Mouse (Mus musculus) kidney, postnatal 0 days (tissue): ENCODE data around the gene Morf4l1. TPM values are rescaled to one million over a fixed set of nuclear protein-coding genes. Genes with fewer than 3 reads are reported as not detected.

Source experiments
- ATAC-seq: fragments of 200-750 bp; cut with Nextera tagmentation; replicated peaks from 2 replicates; pipeline ENCODE4 v1.8.0; 2017; ENCODE audit warnings: low read depth, moderate number of reproducible peaks, moderate TSS enrichment, moderate library complexity; ENCODE audit not compliant: low FRiP score
- DNase-seq: peaks from one replicate; pipeline ENCODE4 v3.0.0-alpha.2; 2016; ENCODE audit warnings: low spot score
- H3K27ac ChIP-seq: fragments of 300-500 bp; sonication (generic); 2 replicates; pipeline ENCODE4 v1.5.1; 2014; ENCODE audit warnings: mild to moderate bottlenecking
- H3K27me3 ChIP-seq: fragments of 300-500 bp; sonication (generic); 2 replicates; pipeline ENCODE4 v1.6.1; 2014; ENCODE audit warnings: low read length, mixed read lengths; ENCODE audit not compliant: insufficient read depth
- H3K36me3 ChIP-seq: fragments of 300-500 bp; sonication (generic); 2 replicates; pipeline ENCODE4 v1.6.1; 2014; ENCODE audit warnings: low read length, mixed read lengths; ENCODE audit not compliant: insufficient read depth
- H3K4me1 ChIP-seq: fragments of 300-500 bp; sonication (generic); replicated peaks from 2 replicates; pipeline ENCODE4 v1.6.1; 2014; ENCODE audit warnings: antibody characterized with exemption, low read length, mixed read lengths; ENCODE audit not compliant: insufficient read depth
- H3K4me2 ChIP-seq: fragments of 300-500 bp; sonication (generic); 2 replicates; pipeline ENCODE4 v1.6.1; 2014; ENCODE audit warnings: mild to moderate bottlenecking, low read length, moderate library complexity, mixed read lengths
- H3K4me3 ChIP-seq: fragments of 300-500 bp; sonication (generic); replicated peaks from 2 replicates; pipeline ENCODE4 v1.5.1; 2014; ENCODE audit warnings: low read depth, low read length
- H3K9ac ChIP-seq: fragments of 300-500 bp; sonication (generic); 2 replicates; pipeline ENCODE4 v1.6.1; 2014; ENCODE audit warnings: low read depth, low read length
- H3K9me3 ChIP-seq: fragments of 300-500 bp; sonication (generic); replicated peaks from 2 replicates; pipeline ENCODE4 v1.6.1; 2016; ENCODE audit warnings: low read length, inconsistent platforms, mixed read lengths
- CTCF ChIP-seq: IDR thresholded peaks from 2 replicates; pipeline ENCODE4 v1.5.1; 2016; ENCODE audit warnings: antibody characterized with exemption, low read depth, mild to moderate bottlenecking, moderate library complexity
- WGBS: fragments of 180-500 bp; shearing (Covaris S2); extraction: QIAGEN DNeasy Blood & Tissue Kit; methylation state at CpG from one replicate; pipeline ENCODE4 v1.1.7; 2014; 5-methylcytosine and 5-hydroxymethylcytosine counted together
- polyA plus RNA-seq: library from polyadenylated mRNA; unstranded; fragments of >200 nt; fragmentation: Nextera tagmentation; extraction: Ambion mirVana; gene quantifications from 2 replicates; pipeline ENCODE4 v1.2.1, GENCODE M21; 2015

Morf4l1 gene
- polyA plus RNA-seq, 1 experiment from 2014 or later, result 412 TPM

GRCm38 (mm10) chr9:90105462-90105861 is 9.1 kb downstream of the Morf4l1 start:
- H3K4me2 ChIP-seq, result no peak overlapping the region
- ATAC-seq, result no peak
- H3K4me1 ChIP-seq, result 0 out of 2 replicates have a peak, but pooled peaks cover 5% of the 10 kb centered on the region
- no peak overlapping the region for H3K4me3 ChIP-seq
- 90% methylated on average over 1 of the region's 1 CpGs for WGBS
- H3K9me3 ChIP-seq, result no peaks in the 10 kb centered on the region
- H3K36me3 ChIP-seq, result peaks cover 24% of the 10 kb centered on the region; the same call in 1 of the 2 replicates
- H3K27me3 ChIP-seq, result no peaks in the 10 kb centered on the region
- H3K9ac ChIP-seq, result no peak overlapping the region
- TF ChIP-seq CTCF, result no peak
- DNase-seq, result no peak
- H3K27ac ChIP-seq, result no peak overlapping the region

GRCm38 (mm10) chr9:90100760-90101159 is 13.8 kb downstream of the Morf4l1 start:
- H3K27me3 ChIP-seq, result no peaks in the 10 kb centered on the region
- H3K36me3 ChIP-seq, result peaks cover 39% of the 10 kb centered on the region
- no peak overlapping the region for H3K9ac ChIP-seq
- ATAC-seq, result peak; percentile 57; the same call in 1 of the 2 replicates
- no peak overlapping the region for H3K27ac ChIP-seq
- peak; percentile 53 for DNase-seq
- peak; percentile 64 for TF ChIP-seq CTCF
- H3K4me2 ChIP-seq, result no peak overlapping the region
- 66% methylated on average over 2 of the region's 2 CpGs for WGBS
- H3K4me3 ChIP-seq, result no peak overlapping the region
- H3K9me3 ChIP-seq, result no peaks in the 10 kb centered on the region
- H3K4me1 ChIP-seq, result no peaks in the 10 kb centered on the region

- no peaks in the 10 kb centered on the region for H3K27me3 ChIP-seq
- no peak overlapping the region for H3K27ac ChIP-seq
- WGBS, result 86% methylated on average over 5 of the region's 5 CpGs
- H3K36me3 ChIP-seq, result peaks cover 52% of the 10 kb centered on the region
- DNase-seq, result no peak
- H3K4me3 ChIP-seq, result no peak overlapping the region
- no peak overlapping the region for H3K4me2 ChIP-seq
- no peaks in the 10 kb centered on the region for H3K4me1 ChIP-seq
- ATAC-seq, result no peak
- no peaks in the 10 kb centered on the region for H3K9me3 ChIP-seq
- no peak overlapping the region for H3K9ac ChIP-seq
- peak; percentile 23; the same call in 1 of the 2 replicates for TF ChIP-seq CTCF
Observed at GRCm38 (mm10) chr9:90098934-90099333, 15.6 kb downstream of the Morf4l1 start.

GRCm38 (mm10) chr9:90089339-90090104 is 25.1 kb downstream of the Morf4l1 start:
- H3K9me3 ChIP-seq, result no peaks in the 10 kb centered on the region
- no peaks in the 10 kb centered on the region for H3K27me3 ChIP-seq
- H3K27ac ChIP-seq, result no peak overlapping the region
- no peak overlapping the region for H3K4me2 ChIP-seq
- no peak overlapping the region for H3K9ac ChIP-seq
- peaks cover 30% of the 10 kb centered on the region for H3K36me3 ChIP-seq
- TF ChIP-seq CTCF, result no peak
- 91% methylated on average over 6 of the region's 6 CpGs for WGBS
- no peak overlapping the region for H3K4me3 ChIP-seq
- no peak for DNase-seq
- ATAC-seq, result peak; percentile 59; the same call in 1 of the 2 replicates
- H3K4me1 ChIP-seq, result no peaks in the 10 kb centered on the region

GRCm38 (mm10) chr9:90087906-90088485 is 26.6 kb downstream of the Morf4l1 start:
- Histone ChIP-seq H3K9me3 (no peaks in the 10 kb centered on the region), H3K4me2 (no peak overlapping the region), H3K36me3 (peaks cover 23% of the 10 kb centered on the region), H3K27me3 (no peaks in the 10 kb centered on the region), H3K27ac (no peak overlapping the region), H3K4me3 (no peak overlapping the region), H3K9ac (no peak overlapping the region), H3K4me1 (no peaks in the 10 kb centered on the region)
- 81% methylated on average over 2 of the region's 2 CpGs for WGBS
- no peak for DNase-seq
- peak; percentile 38 for ATAC-seq
- no peak for TF ChIP-seq CTCF

- H3K27me3 ChIP-seq, result no peaks in the 10 kb centered on the region
- TF ChIP-seq CTCF, result no peak
- peaks cover 8% of the 10 kb centered on the region for H3K36me3 ChIP-seq
- no peak overlapping the region for H3K4me3 ChIP-seq
- no peak for ATAC-seq
- no peak for DNase-seq
- no peaks in the 10 kb centered on the region for H3K4me1 ChIP-seq
- 84% methylated on average over 8 of the region's 8 CpGs for WGBS
- H3K4me2 ChIP-seq, result no peak overlapping the region
- H3K27ac ChIP-seq, result no peak overlapping the region
- no peaks in the 10 kb centered on the region for H3K9me3 ChIP-seq
- H3K9ac ChIP-seq, result no peak overlapping the region
Observed at GRCm38 (mm10) chr9:90084766-90085468, 29.7 kb downstream of the Morf4l1 start.
